Mouse (Mus musculus): ENCODE data around the gene Hyal1. TPM values are rescaled to one million over a fixed set of nuclear protein-coding genes. Genes with fewer than 3 reads are reported as not detected.

The Hyal1 gene
- total RNA-seq, 2 experiments from 2014 or later: 3.9 to 5.7 TPM

DNA sequence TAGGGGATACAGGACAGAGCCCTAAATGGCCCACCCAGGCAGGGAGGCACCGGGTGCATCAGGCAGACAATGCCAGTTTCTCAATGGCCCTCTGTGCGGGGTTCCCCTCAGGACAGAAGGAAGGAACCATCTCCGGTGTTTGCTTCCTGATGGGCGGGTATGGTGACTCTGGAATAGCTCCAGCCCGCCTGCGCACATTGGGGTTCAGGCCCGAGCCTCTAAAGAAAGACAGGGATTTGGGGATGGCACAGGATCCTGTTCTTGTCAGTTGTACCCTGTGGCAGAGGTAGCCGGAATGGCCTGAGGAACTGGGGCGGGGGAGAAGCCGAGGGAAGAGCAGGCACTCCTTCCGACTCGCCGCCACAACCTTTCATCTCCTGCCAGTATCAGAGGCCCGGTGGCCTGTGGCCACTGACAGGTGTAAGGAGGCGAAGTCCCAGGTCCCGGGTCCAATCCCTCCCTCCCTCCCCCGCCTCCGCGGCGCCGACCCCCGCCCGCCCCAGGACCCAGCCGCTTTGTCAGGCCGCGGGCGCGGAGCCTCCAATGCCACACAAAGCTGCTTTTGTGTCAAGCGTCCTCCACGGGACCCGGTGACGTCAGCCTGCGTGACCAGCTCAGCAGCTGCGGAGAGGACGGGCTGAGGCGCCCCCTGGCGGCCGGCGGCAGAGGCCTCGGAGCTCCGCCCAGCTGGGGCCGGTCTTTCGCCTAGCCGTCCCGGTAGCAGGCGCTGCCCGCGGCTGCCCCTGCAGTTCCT lies 35.6 kb downstream of the Hyal1 start:
- peak; percentile 99 to 100 for DNase-seq
- intact Hi-C loops (cut with DNase I): loop anchor here (2.0 kb wide), 1 partner anchor 20 kb away; no protein-coding TSS in a partner anchor

DNA sequence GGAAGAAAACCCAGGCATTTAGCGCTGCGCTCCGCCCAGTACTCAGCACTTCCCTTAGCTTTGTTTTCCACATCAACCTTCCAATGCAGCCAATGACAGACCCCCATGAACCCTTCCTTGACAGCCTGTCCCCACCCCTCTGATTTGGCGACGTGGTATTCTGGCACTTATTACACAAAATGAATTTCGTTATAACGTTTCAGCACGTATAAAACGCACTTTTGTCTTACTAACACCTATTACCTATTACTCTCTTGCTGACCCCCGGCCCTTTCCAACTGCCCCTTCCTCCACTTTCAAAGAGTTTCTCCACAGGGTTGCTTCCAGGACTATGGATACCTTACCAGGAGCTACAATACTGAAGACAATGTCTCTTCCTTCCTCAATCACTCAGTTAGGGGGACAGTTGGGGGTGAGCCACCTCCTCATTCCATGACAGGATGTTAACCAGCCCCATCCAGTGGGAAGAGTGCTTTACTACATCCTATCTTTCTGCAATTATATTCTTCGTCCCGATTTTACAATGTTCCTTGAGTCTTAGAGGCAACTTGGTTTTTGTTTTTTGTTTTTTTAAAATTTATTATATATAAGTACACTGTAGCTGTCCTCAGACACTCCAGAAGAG lies 36.3 kb downstream of the Hyal1 start:
- DNase-seq: no peak
- intact Hi-C loops (cut with DNase I): loop anchor here (2.0 kb wide), 1 partner anchor 20 kb away; no protein-coding TSS in a partner anchor

DNA sequence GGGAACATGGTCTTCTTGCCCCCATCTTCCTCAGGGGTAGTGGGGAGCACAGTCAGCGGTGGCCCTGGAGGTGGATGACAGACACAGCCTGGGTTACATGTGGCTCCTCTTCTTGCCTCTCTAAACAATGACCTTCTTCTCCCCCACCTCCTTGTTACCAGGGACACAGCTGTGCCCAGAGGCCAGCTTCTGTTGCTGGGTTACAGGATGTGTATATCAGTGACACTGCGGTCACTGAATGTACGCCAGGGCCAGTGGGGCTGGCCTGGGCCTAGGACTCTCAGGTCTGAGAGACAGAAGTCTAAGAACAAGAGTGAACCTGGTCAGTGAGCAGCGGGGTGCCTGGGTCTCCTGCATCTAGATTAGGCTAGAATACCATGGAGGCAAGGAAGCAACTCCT lies 38.3 kb downstream of the Hyal1 start:
- intact Hi-C loops (cut with DNase I): no loop called here
- peak; percentile 52 to 62 for DNase-seq

DNA sequence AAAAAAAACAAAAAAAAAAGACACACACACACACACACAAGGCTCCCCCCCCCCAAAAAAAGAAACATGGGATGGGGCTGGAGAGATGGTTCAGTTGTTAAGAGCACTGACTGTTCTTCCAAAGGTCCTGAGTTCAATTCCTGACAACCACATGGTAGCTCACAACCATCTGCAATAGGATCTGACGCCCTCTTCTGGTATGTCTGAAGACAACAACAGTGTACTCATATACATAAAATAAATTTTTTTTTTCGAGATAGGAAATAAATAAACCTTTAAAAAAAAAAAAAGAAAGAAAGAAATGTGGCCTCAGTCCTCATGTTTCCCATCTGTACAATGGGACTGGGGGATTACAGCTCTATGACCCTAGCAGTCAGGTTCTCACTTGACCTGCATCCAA lies 40.7 kb downstream of the Hyal1 start:
- intact Hi-C loops (cut with DNase I): no loop called here
- no peak for DNase-seq

DNA sequence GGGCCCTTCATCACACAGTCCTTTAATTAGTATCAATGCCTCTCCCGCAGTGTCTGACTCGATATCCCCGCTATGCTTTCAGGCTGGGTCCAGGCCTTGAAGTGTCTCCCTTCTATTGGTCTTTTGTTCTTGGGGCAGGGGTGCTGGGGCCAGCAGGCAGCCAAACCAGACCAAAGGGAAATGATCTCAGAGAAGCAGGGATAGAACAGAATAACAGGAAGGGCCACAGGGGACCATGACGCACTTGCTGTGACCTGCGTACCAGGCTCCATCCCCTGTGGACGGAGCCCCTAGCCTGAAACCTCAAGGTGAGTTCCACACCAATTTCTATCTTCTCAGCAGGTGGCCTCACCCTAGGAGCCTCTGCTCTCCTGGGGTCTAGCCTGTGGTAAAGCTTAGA lies 41.4 kb downstream of the Hyal1 start:
- intact Hi-C loops (cut with DNase I): no loop called here
- DNase-seq: no peak

DNA sequence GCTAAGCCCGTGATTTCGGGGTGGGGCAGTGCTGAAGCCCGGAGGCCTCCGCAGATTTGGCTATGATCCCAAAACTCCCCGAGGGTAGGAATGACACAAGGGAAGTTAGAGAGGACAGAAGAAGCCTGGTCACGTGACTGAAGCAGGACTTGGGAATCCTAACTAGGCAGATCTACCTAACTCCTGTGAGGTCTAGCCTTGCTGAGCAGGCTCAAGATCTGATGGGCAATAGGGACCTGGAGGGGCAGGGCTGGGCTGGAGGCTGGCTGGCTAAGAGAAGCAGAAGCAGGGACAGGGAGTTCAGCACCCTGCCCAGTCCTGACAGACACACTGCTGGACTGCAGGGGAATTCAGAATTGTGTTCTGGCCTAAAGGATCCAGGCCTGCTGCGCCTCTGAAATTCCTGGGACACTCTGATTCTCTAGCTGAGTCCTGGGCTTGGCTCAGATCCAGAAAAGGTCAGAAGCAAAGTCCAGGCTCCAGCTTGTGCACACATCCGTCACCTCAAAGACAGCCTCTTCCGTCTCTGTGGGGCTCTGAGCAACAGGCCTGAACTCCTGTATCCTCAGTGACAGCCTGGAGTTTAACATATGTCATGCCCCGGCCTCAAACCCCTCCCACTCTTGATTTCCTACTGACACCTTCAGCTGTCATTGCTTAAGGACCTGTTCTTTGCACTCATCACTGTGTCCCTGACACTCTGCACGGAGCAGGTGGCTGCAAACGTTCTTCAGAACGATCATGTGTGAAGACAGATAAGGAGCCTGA lies 42.2 kb downstream of the Hyal1 start:
- DNase-seq: peak; percentile 76 to 79
- intact Hi-C loops (cut with DNase I): no loop called here

DNA sequence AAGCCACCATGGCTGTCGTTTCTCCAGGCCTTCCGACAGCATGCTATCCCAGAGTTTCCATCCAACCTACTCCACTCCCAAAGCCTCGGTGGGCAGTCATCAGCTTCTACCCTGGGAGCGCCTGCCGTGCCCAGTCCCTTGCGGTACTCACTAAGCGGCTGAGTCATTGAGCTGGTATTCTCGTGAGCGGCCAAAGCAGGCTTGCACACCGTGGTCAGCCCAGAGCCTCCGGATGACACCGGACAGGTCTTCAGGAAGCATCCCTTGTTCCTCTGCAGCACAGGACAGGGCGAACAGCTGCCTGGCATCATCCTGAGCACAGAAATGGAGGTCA lies 42.8 kb downstream of the Hyal1 start:
- peak in 1 of 2 experiments; percentile 67 for DNase-seq
- intact Hi-C loops (cut with DNase I): no loop called here

DNA sequence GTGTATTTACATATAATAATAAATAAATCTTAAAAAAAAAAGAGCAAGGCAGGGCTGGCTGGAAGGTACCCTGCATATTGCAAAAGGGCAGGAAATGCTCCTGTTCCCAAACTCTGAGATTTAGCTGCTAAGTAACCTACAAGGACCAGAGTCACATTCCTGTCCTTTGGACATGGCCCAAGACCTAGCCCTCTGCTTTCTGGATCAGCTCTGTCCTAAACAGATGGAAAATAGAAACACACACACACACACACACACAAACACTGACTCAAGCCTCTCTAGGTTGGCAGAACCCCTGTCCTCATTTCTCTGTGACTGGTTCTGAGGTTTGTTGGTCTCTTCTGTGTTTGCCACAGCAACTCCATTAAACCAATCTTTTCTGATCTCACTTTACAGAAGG lies 44.2 kb downstream of the Hyal1 start:
- DNase-seq: no peak
- intact Hi-C loops (cut with DNase I): no loop called here

DNA sequence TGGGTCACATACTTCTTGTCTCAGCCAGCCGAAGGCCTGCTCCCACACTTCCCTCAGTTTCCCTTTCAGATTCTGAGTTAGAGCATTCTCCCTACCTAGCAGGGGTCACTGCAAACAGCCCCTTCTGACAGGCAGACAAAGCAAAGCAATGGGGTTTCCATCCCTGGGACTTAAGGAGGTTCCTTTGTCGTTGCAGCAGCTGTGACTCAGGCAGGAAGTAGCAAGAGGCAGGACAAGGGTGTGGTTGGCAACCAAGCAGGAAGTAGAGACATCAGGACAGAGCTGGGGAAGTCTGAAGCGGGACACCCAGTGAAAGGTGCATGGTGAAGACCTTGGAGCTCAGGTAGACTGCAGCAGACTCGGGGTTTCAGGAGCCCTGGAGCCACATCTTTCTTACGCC lies 47.8 kb downstream of the Hyal1 start:
- peak; percentile 62 to 64 for DNase-seq
- intact Hi-C loops (cut with DNase I): no loop called here

DNA sequence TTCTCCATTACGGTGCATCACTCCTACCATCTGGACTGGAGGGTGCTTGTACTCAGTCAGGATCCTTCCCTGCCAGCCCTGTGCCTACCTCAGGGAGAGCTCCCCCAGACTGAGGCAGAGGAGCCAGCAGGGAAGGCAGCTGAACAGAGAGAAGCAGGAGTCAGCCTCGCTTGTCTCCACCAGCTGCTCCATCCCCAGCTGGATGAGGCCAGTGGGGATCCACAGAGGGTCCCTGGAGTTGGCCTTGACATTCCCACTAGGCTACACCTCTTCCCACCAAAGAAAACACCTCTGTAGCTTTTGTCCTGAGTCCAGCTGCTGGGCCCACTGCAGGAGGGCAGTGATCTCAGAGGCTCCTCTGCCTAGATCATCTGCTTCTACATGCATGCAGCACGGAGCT lies 48.2 kb downstream of the Hyal1 start:
- intact Hi-C loops (cut with DNase I): no loop called here
- DNase-seq: no peak

DNA sequence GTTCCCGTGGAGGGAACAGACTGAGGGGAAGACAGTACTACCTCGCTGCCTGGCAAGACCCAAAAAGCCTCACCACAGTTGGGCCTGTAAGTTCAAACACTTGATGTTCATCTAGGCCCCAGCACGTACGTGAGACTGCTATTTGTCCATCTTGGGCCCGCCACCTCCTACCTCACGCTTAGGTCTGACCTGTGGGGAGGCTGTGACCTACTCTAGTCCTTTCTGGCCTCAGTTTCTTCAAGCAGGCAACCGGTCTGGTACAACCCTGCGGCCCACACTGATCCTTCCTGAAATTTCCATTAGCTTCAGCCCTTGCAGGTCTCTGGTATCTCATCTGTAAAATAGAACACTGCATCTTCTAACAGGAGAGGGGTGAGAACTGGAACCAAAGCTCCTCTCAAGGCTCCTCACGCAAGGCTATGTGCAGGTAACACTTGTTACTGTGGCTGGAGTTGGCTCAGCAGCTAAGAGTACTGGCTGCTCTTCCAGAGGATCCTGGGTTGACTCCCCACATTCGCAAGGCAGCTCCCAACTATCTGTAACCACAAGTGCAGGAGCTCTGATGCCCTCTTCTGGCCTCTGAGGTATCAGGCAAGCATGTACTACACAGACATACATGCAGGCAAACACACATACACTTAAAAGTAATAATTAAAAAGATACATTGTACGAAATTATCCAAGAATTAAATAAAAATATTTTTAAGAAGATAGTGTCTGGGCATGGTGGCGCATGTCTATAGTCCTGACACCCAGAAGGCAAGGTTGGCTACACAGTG lies 48.8 kb downstream of the Hyal1 start:
- no peak for DNase-seq
- intact Hi-C loops (cut with DNase I): no loop called here

DNA sequence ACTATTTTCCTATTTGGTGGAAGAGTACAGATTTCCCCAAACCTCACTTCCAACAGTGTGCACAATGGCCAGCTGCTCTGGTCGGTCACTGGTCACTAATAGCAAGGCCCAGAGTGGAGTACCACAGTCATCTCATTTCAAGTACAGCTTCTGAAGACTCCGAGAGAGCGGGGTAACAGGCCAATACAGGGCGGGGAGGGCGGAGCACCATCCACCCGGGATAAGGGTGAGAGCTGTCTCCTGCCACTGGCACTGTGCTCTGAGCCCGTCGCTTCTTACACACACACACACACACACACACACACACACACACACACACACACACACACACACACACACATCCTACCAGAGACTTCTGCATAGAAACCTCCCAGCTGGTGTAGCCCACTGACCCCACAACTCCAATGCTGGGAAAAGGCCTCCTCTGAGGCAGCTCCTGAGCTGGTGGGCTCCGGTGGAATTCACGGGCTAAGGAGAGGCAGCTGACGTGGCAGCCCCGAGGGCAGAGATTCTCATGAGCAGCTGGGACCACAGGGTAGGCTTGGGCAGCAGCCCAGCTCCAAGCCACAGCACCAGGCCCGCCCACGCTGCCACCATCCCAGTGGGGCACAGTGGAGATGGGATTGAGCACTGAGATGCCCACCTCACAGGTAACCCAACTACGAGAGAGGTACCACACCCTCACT lies 49.6 kb downstream of the Hyal1 start:
- no peak for DNase-seq

DNA sequence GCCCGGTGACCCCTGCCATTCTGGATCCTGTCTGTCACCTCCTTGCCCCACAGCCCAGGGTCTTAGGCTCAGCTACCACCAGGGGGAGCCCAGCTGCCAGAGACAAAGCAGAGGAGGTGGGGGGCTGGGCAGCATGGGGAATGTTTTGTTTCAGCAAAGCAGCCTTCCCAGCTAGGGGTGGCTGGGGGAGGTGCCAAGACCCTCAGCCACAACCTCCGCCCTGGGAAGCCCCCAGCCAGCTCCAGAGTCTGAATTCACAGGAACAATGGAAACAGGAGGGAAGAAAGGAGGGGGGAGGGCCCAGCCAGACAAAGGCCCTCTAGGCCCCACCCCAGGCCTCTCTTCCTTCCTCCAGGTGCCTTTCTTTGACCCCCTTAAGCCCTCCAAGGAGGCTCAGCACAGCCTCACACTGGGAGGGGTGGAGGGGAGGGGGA lies 50.1 kb downstream of the Hyal1 start:
- DNase-seq: peak; percentile 91 to 94
- intact Hi-C loops (cut with DNase I): no loop called here

More for the DNA sequence above, 49.6 kb downstream of the Hyal1 start:
- intact Hi-C loops (cut with DNase I): no loop called here

DNA sequence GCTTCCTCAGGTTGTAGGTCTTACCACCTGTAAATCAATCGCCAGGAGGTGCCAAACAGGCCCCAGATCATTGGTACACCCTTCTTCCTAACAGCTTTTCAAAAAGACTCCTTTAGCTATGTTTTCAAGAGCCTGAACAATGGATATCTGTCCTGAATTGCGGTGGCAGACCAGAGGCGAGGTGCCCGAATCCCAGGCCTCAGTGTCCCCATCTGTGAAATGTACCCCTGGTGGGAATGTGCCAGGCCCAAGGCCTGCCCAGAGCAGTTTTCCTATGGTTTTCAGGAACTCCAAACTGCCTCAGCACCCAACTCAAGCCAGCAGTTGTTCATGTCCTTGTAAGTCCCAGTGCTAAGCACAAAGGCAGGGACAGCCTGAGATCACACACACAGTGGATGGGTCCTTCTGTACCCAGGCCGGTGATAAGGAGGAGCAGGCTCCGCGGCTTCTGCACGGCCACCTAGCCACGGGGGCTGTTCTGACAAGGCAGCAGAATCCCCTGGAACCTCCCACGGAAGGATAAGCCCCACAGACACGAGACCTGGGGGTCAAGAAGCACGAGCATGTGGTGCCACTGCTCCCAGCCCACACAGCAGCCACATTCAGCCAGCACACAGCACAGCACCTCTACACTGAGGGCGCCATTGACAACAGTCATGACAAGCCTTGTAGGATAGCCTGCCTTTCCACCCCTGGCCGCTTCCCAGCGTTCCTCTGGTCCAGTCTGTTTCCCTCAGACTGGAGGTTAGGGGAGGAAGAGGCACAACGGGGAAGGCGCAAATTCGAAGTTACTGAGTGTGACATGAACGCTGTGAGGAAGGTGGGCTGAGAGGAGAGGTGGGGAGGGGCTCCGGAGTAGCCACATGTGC lies 50.9 kb downstream of the Hyal1 start:
- intact Hi-C loops (cut with DNase I): no loop called here
- DNase-seq: no peak

DNA sequence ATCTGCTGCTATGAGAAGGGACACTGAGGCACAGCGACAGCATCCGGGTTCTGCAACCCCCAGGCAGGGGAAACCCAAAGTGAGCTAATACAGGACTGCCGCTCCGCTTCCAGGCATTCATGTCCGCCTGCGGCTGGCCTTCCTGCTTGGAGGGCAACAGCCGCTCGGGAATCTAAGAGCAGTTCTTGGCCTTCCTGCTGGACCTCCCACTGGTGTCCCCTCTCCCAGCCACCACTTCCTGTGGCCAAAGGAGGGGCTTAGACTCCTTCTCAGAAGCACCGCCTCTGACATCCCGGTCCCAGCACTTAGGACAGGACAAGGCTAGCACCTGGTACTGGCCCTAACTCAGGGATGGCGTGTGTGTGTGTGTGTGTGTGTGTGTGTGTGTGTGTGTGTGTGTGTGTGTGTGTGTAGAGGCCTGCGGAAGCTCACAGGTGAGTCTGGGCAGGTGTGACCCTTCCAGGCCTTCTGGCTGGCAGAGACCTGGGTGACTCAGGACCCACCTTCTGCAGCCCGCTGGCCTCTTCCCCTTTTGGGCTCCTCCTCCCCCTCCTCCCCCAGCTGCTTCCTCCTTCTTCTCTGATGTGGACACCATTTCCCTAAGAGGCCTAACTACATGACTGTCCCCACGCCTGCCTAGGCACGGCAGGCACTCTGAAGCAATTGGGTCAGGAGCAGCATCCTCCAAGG lies 52.1 kb downstream of the Hyal1 start:
- peak; percentile 67 to 75 for DNase-seq
- intact Hi-C loops (cut with DNase I): no loop called here

DNA sequence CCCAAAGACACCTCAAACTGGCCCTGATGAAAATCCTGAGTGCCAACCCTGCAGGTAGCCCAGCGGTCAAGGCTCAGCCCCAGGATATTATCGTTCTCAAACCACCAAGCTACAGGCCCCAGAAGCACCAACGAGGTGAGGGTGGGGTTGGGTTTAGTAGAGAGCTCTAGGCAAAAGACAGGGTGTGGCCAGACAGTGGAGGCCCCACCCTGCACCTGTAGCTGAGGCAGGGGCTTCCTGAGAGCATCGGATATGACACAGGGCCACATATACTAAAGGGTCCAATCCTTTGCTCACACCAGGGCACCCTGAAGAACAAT lies 52.6 kb downstream of the Hyal1 start:
- no peak for DNase-seq
- intact Hi-C loops (cut with DNase I): no loop called here

DNA sequence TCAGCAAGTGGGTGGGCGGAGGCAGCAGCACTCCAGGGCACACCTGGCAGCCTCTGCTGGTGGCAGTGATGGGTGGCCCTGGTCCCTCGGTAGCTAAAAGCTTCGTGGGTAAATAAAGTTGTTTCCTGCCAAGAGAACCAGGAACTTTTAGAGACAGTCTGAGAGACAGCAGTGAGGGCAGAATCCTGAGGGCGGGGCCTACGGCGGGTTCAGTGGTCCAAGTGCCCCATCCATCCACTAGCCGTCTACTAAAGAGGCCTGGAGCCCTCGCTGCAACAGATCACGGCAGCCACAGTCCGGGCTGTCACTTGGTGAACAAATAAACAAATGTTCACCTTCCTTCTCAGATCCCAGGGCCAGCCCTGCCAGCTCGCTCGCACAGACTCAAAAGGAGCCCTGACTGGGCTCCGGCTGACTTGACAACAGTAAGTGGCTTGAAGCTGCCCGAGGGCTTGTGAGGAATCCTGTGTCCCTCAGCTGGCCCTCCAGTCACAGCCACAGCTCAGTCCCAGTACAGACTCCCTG lies 53.2 kb downstream of the Hyal1 start:
- intact Hi-C loops (cut with DNase I): no loop called here
- no peak for DNase-seq

DNA sequence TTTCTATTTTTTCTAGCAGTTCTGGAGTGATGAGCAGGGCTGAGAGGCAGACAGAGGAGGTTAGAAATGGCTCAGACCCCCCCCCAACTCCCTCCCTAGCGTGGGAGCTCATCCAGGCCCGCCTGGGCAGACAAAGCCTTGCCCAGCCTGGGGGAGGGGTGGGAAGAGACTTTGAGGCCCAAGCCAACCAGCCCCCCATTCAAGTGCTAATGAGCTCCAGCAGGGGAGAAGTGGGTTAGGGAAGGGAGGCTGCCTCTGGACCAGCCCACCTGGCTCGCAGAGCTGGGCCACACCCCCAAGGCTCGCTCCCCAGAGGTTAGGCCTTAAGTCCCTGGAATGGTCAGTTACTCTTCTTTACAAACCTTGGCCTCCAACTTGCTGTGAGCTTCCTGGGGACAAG lies 53.8 kb downstream of the Hyal1 start:
- DNase-seq: no peak
- intact Hi-C loops (cut with DNase I): no loop called here

Data from heart, postnatal 10 days (tissue).